Mouse (Mus musculus): ENCODE data around the gene Kif1a. TPM values are rescaled to one million over a fixed set of nuclear protein-coding genes. Genes with fewer than 3 reads are reported as not detected.

The Kif1a gene
- polyA plus RNA-seq, 1 experiment, result 0.49 TPM

GRCm38 (mm10) chr1:93079602-93080001, 22.1 kb downstream of the Kif1a start:
- WGBS, result 91% methylated on average over 3 of the region's 3 CpGs
- no peaks in the 10 kb centered on the region for H3K36me3 ChIP-seq (ENCODE audit: control insufficient read depth, insufficient read depth, low read length)
- H3K4me3 ChIP-seq (ENCODE audit: extremely low read depth, insufficient read depth, insufficient read length), result no peak overlapping the region
- no peak for DNase-seq (ENCODE audit: low read depth in 1 of 2, low spot score in 2 of 2)
- H3K4me1 ChIP-seq (ENCODE audit: control insufficient read depth, insufficient read depth, insufficient read length), result no peaks in the 10 kb centered on the region
- no peak overlapping the region for H3K27ac ChIP-seq (ENCODE audit: insufficient read depth, low read length)
- TF ChIP-seq CTCF (IDR thresholded peaks at IDR 0.05; ENCODE audit: extremely low read depth, insufficient read depth, insufficient read length, insufficient replicate concordance), result no peak
- no peak for TF ChIP-seq POLR2A (IDR thresholded peaks at IDR 0.05; ENCODE audit: low read depth, low read length)
- no peaks in the 10 kb centered on the region for H3K27me3 ChIP-seq (ENCODE audit: control insufficient read depth, insufficient read depth, low read length)

GRCm38 (mm10) chr1:93072279-93072865, 29.4 kb downstream of the Kif1a start:
- no peak for DNase-seq (ENCODE audit: low read depth in 1 of 2, low spot score in 2 of 2)
- Histone ChIP-seq H3K4me3 (ENCODE audit: extremely low read depth, insufficient read depth, insufficient read length) (no peak overlapping the region), H3K27ac (ENCODE audit: insufficient read depth, low read length) (no peak overlapping the region), H3K4me1 (ENCODE audit: control insufficient read depth, insufficient read depth, insufficient read length) (no peaks in the 10 kb centered on the region), H3K27me3 (ENCODE audit: control insufficient read depth, insufficient read depth, low read length) (no peaks in the 10 kb centered on the region), H3K36me3 (ENCODE audit: control insufficient read depth, insufficient read depth, low read length) (no peaks in the 10 kb centered on the region)
- 93% methylated on average over 2 of the region's 2 CpGs for whole genome bisulfite sequencing
- no peak for TF ChIP-seq CTCF (IDR thresholded peaks at IDR 0.05; ENCODE audit: extremely low read depth, insufficient read depth, insufficient read length, insufficient replicate concordance)
- TF ChIP-seq POLR2A (IDR thresholded peaks at IDR 0.05; ENCODE audit: low read depth, low read length), result no peak

GRCm38 (mm10) chr1:93071487-93071971, 30.2 kb downstream of the Kif1a start:
- Histone ChIP-seq H3K36me3 (ENCODE audit: control insufficient read depth, insufficient read depth, low read length) (no peaks in the 10 kb centered on the region), H3K4me3 (ENCODE audit: extremely low read depth, insufficient read depth, insufficient read length) (no peak overlapping the region), H3K27me3 (ENCODE audit: control insufficient read depth, insufficient read depth, low read length) (no peaks in the 10 kb centered on the region), H3K4me1 (ENCODE audit: control insufficient read depth, insufficient read depth, insufficient read length) (no peaks in the 10 kb centered on the region), H3K27ac (ENCODE audit: insufficient read depth, low read length) (peak overlapping the region; percentile 24; the same call in 1 of the 2 replicates)
- TF ChIP-seq CTCF (IDR thresholded peaks at IDR 0.05; ENCODE audit: extremely low read depth, insufficient read depth, insufficient read length, insufficient replicate concordance) (no peak), POLR2A (IDR thresholded peaks at IDR 0.05; ENCODE audit: low read depth, low read length) (no peak)
- DNase-seq (ENCODE audit: low read depth in 1 of 2, low spot score in 2 of 2), result no peak
- 20% methylated on average over 18 of the region's 18 CpGs for WGBS

- WGBS, result 64% methylated on average over 5 of the region's 5 CpGs
- H3K27me3 ChIP-seq (ENCODE audit: control insufficient read depth, insufficient read depth, low read length), result no peaks in the 10 kb centered on the region
- H3K27ac ChIP-seq (ENCODE audit: insufficient read depth, low read length), result no peak overlapping the region
Observed at GRCm38 (mm10) chr1:93070881-93071280, 30.9 kb downstream of the Kif1a start.

GRCm38 (mm10) chr1:93068553-93068952, 33.2 kb downstream of the Kif1a start:
- TF ChIP-seq CTCF (IDR thresholded peaks at IDR 0.05; ENCODE audit: extremely low read depth, insufficient read depth, insufficient read length, insufficient replicate concordance) (no peak), POLR2A (IDR thresholded peaks at IDR 0.05; ENCODE audit: low read depth, low read length) (no peak)
- Histone ChIP-seq H3K4me3 (ENCODE audit: extremely low read depth, insufficient read depth, insufficient read length) (no peak overlapping the region), H3K27me3 (ENCODE audit: control insufficient read depth, insufficient read depth, low read length) (no peaks in the 10 kb centered on the region), H3K36me3 (ENCODE audit: control insufficient read depth, insufficient read depth, low read length) (no peaks in the 10 kb centered on the region), H3K4me1 (ENCODE audit: control insufficient read depth, insufficient read depth, insufficient read length) (no peaks in the 10 kb centered on the region), H3K27ac (ENCODE audit: insufficient read depth, low read length) (no peak overlapping the region)
- no peak for DNase-seq (ENCODE audit: low read depth in 1 of 2, low spot score in 2 of 2)
- WGBS, result 91% methylated on average over 1 of the region's 1 CpGs

More at GRCm38 (mm10) chr1:93070881-93071280, 30.9 kb downstream of the Kif1a start:
- Histone ChIP-seq H3K4me1 (ENCODE audit: control insufficient read depth, insufficient read depth, insufficient read length) (no peaks in the 10 kb centered on the region), H3K4me3 (ENCODE audit: extremely low read depth, insufficient read depth, insufficient read length) (no peak overlapping the region), H3K36me3 (ENCODE audit: control insufficient read depth, insufficient read depth, low read length) (no peaks in the 10 kb centered on the region)
- TF ChIP-seq CTCF (IDR thresholded peaks at IDR 0.05; ENCODE audit: extremely low read depth, insufficient read depth, insufficient read length, insufficient replicate concordance) (no peak), POLR2A (IDR thresholded peaks at IDR 0.05; ENCODE audit: low read depth, low read length) (no peak)
- no peak for DNase-seq (ENCODE audit: low read depth in 1 of 2, low spot score in 2 of 2)

- no peak for DNase-seq (ENCODE audit: low read depth in 1 of 2, low spot score in 2 of 2)
- TF ChIP-seq CTCF (IDR thresholded peaks at IDR 0.05; ENCODE audit: extremely low read depth, insufficient read depth, insufficient read length, insufficient replicate concordance) (no peak), POLR2A (IDR thresholded peaks at IDR 0.05; ENCODE audit: low read depth, low read length) (no peak)
- Histone ChIP-seq H3K27ac (ENCODE audit: insufficient read depth, low read length) (no peak overlapping the region), H3K36me3 (ENCODE audit: control insufficient read depth, insufficient read depth, low read length) (no peaks in the 10 kb centered on the region), H3K4me1 (ENCODE audit: control insufficient read depth, insufficient read depth, insufficient read length) (no peaks in the 10 kb centered on the region), H3K27me3 (ENCODE audit: control insufficient read depth, insufficient read depth, low read length) (no peaks in the 10 kb centered on the region), H3K4me3 (ENCODE audit: extremely low read depth, insufficient read depth, insufficient read length) (no peak overlapping the region)
- WGBS, result 83% methylated on average over 6 of the region's 6 CpGs
Observed at GRCm38 (mm10) chr1:93065654-93066053, 36.1 kb downstream of the Kif1a start.

GRCm38 (mm10) chr1:93063694-93064093, 38.1 kb downstream of the Kif1a start:
- Histone ChIP-seq H3K36me3 (ENCODE audit: control insufficient read depth, insufficient read depth, low read length) (no peaks in the 10 kb centered on the region), H3K27ac (ENCODE audit: insufficient read depth, low read length) (no peak overlapping the region), H3K27me3 (ENCODE audit: control insufficient read depth, insufficient read depth, low read length) (no peaks in the 10 kb centered on the region), H3K4me3 (ENCODE audit: extremely low read depth, insufficient read depth, insufficient read length) (no peak overlapping the region), H3K4me1 (ENCODE audit: control insufficient read depth, insufficient read depth, insufficient read length) (no peaks in the 10 kb centered on the region)
- TF ChIP-seq POLR2A (IDR thresholded peaks at IDR 0.05; ENCODE audit: low read depth, low read length) (no peak), CTCF (IDR thresholded peaks at IDR 0.05; ENCODE audit: extremely low read depth, insufficient read depth, insufficient read length, insufficient replicate concordance) (no peak)
- DNase-seq (ENCODE audit: low read depth in 1 of 2, low spot score in 2 of 2), result no peak
- WGBS, result 71% methylated on average over 5 of the region's 5 CpGs
